Mouse (Mus musculus): ENCODE results near the gene Gm853. TPM values are rescaled to one million over a fixed set of nuclear protein-coding genes. Genes with fewer than 3 reads are reported as not detected.

Gm853 gene
- polyA plus RNA-seq, 1 experiment = not detected

- TF ChIP-seq POLR2A (IDR thresholded peaks at IDR 0.05; ENCODE audit: low read depth, low read length) (no peak), CTCF (IDR thresholded peaks at IDR 0.05; ENCODE audit: borderline replicate concordance, insufficient read depth, low read length) (no peak)
- H3K27ac ChIP-seq (ENCODE audit: insufficient read depth, low read length) = no peak overlapping the region
- H3K4me3 ChIP-seq (ENCODE audit: insufficient read depth, low read length) = no peak overlapping the region
- H3K4me1 ChIP-seq (ENCODE audit: control insufficient read depth, insufficient read depth, low read length) = no peaks in the 10 kb centered on the region
These were observed 14.2 kb upstream of the Gm853 start for GRCm38 (mm10) chr4:130236361-130236760.

- no peak overlapping the region for H3K27ac ChIP-seq (ENCODE audit: insufficient read depth, low read length)
- no peak for TF ChIP-seq CTCF (IDR thresholded peaks at IDR 0.05; ENCODE audit: borderline replicate concordance, insufficient read depth, low read length)
- TF ChIP-seq POLR2A (IDR thresholded peaks at IDR 0.05; ENCODE audit: low read depth, low read length) = no peak
- H3K4me1 ChIP-seq (ENCODE audit: control insufficient read depth, insufficient read depth, low read length) = no peaks in the 10 kb centered on the region
- H3K4me3 ChIP-seq (ENCODE audit: insufficient read depth, low read length) = no peak overlapping the region
These were observed 1.9 kb upstream of the Gm853 start for GRCm38 (mm10) chr4:130224071-130224470.

DNA sequence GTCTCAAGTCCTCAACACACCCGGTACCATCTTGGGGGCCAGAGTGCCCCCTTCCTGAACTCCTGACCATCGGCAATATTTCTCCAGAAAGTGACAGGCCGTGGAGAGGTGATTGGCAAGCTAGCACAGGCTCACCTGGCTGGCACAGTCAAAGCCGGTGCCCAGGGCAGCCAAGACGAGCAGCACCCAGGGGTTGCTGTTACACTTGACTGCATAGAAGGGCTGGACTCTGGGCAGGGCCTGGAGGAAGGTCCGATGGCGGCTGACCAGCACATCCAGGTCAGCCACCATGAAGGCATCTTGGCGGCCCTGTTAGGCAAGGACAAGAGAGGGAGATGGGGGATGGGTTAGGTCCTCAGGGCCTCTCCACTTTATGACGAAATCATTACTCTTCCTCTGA, 2.0 kb downstream of the Gm853 start:
- H3K27ac ChIP-seq (ENCODE audit: insufficient read depth, low read length) = no peak overlapping the region
- H3K4me1 ChIP-seq (ENCODE audit: control insufficient read depth, insufficient read depth, low read length) = no peaks in the 10 kb centered on the region
- TF ChIP-seq CTCF (IDR thresholded peaks at IDR 0.05; ENCODE audit: borderline replicate concordance, insufficient read depth, low read length) = no peak
- no peak for TF ChIP-seq POLR2A (IDR thresholded peaks at IDR 0.05; ENCODE audit: low read depth, low read length)
- H3K4me3 ChIP-seq (ENCODE audit: insufficient read depth, low read length) = no peak overlapping the region

GRCm38 (mm10) chr4:130215392-130215791, 6.8 kb downstream of the Gm853 start:
- H3K27ac ChIP-seq (ENCODE audit: insufficient read depth, low read length) = no peak overlapping the region
- TF ChIP-seq CTCF (IDR thresholded peaks at IDR 0.05; ENCODE audit: borderline replicate concordance, insufficient read depth, low read length) (no peak), POLR2A (IDR thresholded peaks at IDR 0.05; ENCODE audit: low read depth, low read length) (no peak)
- no peak overlapping the region for H3K4me3 ChIP-seq (ENCODE audit: insufficient read depth, low read length)
- H3K4me1 ChIP-seq (ENCODE audit: control insufficient read depth, insufficient read depth, low read length) = no peaks in the 10 kb centered on the region

GRCm38 (mm10) chr4:130213857-130214256, 8.3 kb downstream of the Gm853 start:
- no peak overlapping the region for H3K27ac ChIP-seq (ENCODE audit: insufficient read depth, low read length)
- no peak for TF ChIP-seq POLR2A (IDR thresholded peaks at IDR 0.05; ENCODE audit: low read depth, low read length)
- TF ChIP-seq CTCF (IDR thresholded peaks at IDR 0.05; ENCODE audit: borderline replicate concordance, insufficient read depth, low read length) = no peak
- H3K4me3 ChIP-seq (ENCODE audit: insufficient read depth, low read length) = no peak overlapping the region
- H3K4me1 ChIP-seq (ENCODE audit: control insufficient read depth, insufficient read depth, low read length) = no peaks in the 10 kb centered on the region

GRCm38 (mm10) chr4:130213197-130213596, 9.0 kb downstream of the Gm853 start:
- H3K4me3 ChIP-seq (ENCODE audit: insufficient read depth, low read length) = no peak overlapping the region
- H3K4me1 ChIP-seq (ENCODE audit: control insufficient read depth, insufficient read depth, low read length) = no peaks in the 10 kb centered on the region
- TF ChIP-seq CTCF (IDR thresholded peaks at IDR 0.05; ENCODE audit: borderline replicate concordance, insufficient read depth, low read length) = no peak
- TF ChIP-seq POLR2A (IDR thresholded peaks at IDR 0.05; ENCODE audit: low read depth, low read length) = no peak
- no peak overlapping the region for H3K27ac ChIP-seq (ENCODE audit: insufficient read depth, low read length)

GRCm38 (mm10) chr4:130212421-130212820, 9.8 kb downstream of the Gm853 start:
- H3K4me3 ChIP-seq (ENCODE audit: insufficient read depth, low read length) = no peak overlapping the region
- TF ChIP-seq CTCF (IDR thresholded peaks at IDR 0.05; ENCODE audit: borderline replicate concordance, insufficient read depth, low read length) = no peak
- no peak for TF ChIP-seq POLR2A (IDR thresholded peaks at IDR 0.05; ENCODE audit: low read depth, low read length)
- no peaks in the 10 kb centered on the region for H3K4me1 ChIP-seq (ENCODE audit: control insufficient read depth, insufficient read depth, low read length)
- H3K27ac ChIP-seq (ENCODE audit: insufficient read depth, low read length) = no peak overlapping the region

DNA sequence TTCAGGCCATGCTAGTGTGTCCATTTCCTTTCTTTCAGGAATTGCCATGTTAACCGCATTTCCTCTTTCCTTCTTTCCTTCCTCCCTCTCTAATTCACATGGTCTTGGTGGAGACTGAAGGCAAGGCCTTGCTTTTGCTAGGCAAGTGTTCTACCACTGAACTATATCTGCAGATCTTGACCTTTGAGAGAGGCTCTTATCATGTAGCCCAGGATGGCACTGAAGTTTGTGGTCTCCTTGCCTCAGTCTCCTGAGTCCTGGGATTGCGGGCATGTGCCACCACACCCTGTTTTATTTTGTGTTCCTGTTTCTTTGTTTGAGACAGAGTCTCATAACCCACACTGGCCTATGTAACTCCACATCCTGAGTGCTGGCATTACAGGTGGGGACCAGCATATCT, 10.3 kb downstream of the Gm853 start:
- H3K27ac ChIP-seq (ENCODE audit: insufficient read depth, low read length) = no peak overlapping the region
- TF ChIP-seq POLR2A (IDR thresholded peaks at IDR 0.05; ENCODE audit: low read depth, low read length) (no peak), CTCF (IDR thresholded peaks at IDR 0.05; ENCODE audit: borderline replicate concordance, insufficient read depth, low read length) (no peak)
- H3K4me3 ChIP-seq (ENCODE audit: insufficient read depth, low read length) = no peak overlapping the region
- H3K4me1 ChIP-seq (ENCODE audit: control insufficient read depth, insufficient read depth, low read length) = no peaks in the 10 kb centered on the region

- TF ChIP-seq POLR2A (IDR thresholded peaks at IDR 0.05; ENCODE audit: low read depth, low read length) (no peak), CTCF (IDR thresholded peaks at IDR 0.05; ENCODE audit: borderline replicate concordance, insufficient read depth, low read length) (peak; percentile 98)
- H3K4me3 ChIP-seq (ENCODE audit: insufficient read depth, low read length) = peak overlapping the region; percentile 27
- no peaks in the 10 kb centered on the region for H3K4me1 ChIP-seq (ENCODE audit: control insufficient read depth, insufficient read depth, low read length)
- no peak overlapping the region for H3K27ac ChIP-seq (ENCODE audit: insufficient read depth, low read length)
These were observed 23.2 kb downstream of the Gm853 start for GRCm38 (mm10) chr4:130198694-130199670.

DNA sequence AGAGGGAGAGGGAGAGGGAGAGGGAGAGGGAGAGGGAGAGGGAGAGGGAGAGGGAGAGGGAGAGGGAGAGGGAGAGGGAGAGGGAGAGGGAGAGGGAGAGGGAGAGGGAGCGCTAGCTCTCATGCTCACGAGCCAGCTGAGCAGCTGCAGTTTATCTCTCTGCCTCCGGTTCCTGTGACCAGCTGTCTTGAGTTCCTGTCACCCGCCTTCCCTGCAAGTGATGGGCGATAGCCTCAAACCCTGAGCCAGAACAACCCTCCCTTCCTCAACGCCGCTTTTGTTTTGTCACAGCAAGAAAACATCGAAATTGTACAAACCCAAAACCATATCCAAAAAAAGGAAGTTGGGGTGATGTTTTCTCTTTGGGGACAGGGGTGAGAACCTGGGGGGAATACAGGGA, 25.7 kb downstream of the Gm853 start:
- H3K4me3 ChIP-seq (ENCODE audit: insufficient read depth, low read length) = no peak overlapping the region
- no peaks in the 10 kb centered on the region for H3K4me1 ChIP-seq (ENCODE audit: control insufficient read depth, insufficient read depth, low read length)
- H3K27ac ChIP-seq (ENCODE audit: insufficient read depth, low read length) = no peak overlapping the region
- no peak for TF ChIP-seq POLR2A (IDR thresholded peaks at IDR 0.05; ENCODE audit: low read depth, low read length)
- no peak for TF ChIP-seq CTCF (IDR thresholded peaks at IDR 0.05; ENCODE audit: borderline replicate concordance, insufficient read depth, low read length)
